Mouse (Mus musculus) limb, embryonic 11.5 days (tissue): ENCODE results near the gene Inca1. TPM values are rescaled to one million over a fixed set of nuclear protein-coding genes. Genes with fewer than 3 reads are reported as not detected.
A peak's percentile ranks its signal among the peaks of the same experiment; 100 is the strongest.

Experiments
- ATAC-seq: fragments of 200-750 bp; cut with Nextera tagmentation; 2 replicates; pipeline ENCODE4 v1.8.0; 2017; ENCODE audit warnings: low read depth; ENCODE audit not compliant: insufficient number of reproducible peaks, low FRiP score, low TSS enrichment
- DNase-seq: peaks from one replicate; pipeline ENCODE4 v3.0.0-alpha.2; 2015; ENCODE audit warnings: low spot score
- H3K27ac ChIP-seq: fragments of 300-500 bp; sonication (generic); replicated peaks from 2 replicates; pipeline ENCODE4 v1.5.1; 2014; ENCODE audit warnings: low read depth, mild to moderate bottlenecking, low read length
- H3K27me3 ChIP-seq: fragments of 300-500 bp; sonication (generic); 2 replicates; pipeline ENCODE4 v1.6.1; 2014; ENCODE audit warnings: mild to moderate bottlenecking, low read length, mixed read lengths; ENCODE audit not compliant: control insufficient read depth, insufficient read depth
- H3K36me3 ChIP-seq: fragments of 300-500 bp; sonication (generic); 2 replicates; pipeline ENCODE4 v1.6.1; 2014; ENCODE audit warnings: mild to moderate bottlenecking, low read length, moderate library complexity, mixed read lengths; ENCODE audit not compliant: control insufficient read depth, insufficient read depth
- H3K4me1 ChIP-seq: fragments of 300-500 bp; sonication (generic); 2 replicates; pipeline ENCODE4 v1.6.1; 2014; ENCODE audit warnings: low read length, mixed read lengths; ENCODE audit not compliant: control insufficient read depth, insufficient read depth
- H3K4me2 ChIP-seq: fragments of 300-500 bp; sonication (generic); 2 replicates; pipeline ENCODE4 v1.6.1; 2014; ENCODE audit warnings: low read depth, mild to moderate bottlenecking, moderate library complexity; ENCODE audit not compliant: severe bottlenecking
- H3K4me3 ChIP-seq: fragments of 300-500 bp; sonication (generic); 2 replicates; pipeline ENCODE4 v1.5.1; 2014; ENCODE audit warnings: low read depth, low read length
- H3K9ac ChIP-seq: fragments of 300-500 bp; sonication (generic); 2 replicates; pipeline ENCODE4 v1.6.1; 2014; ENCODE audit warnings: mild to moderate bottlenecking, low read length
- H3K9me3 ChIP-seq: fragments of 300-500 bp; sonication (generic); 2 replicates; pipeline ENCODE4 v1.6.1; 2016; ENCODE audit warnings: low read length; ENCODE audit not compliant: control insufficient read depth
- WGBS: fragments of 180-500 bp; shearing (Covaris S2); extraction: QIAGEN DNeasy Blood & Tissue Kit; methylation state at CpG from one replicate; pipeline ENCODE4 v1.1.7; 2014; 5-methylcytosine and 5-hydroxymethylcytosine counted together
- polyA plus RNA-seq: library from polyadenylated mRNA; unstranded; fragments of >200 nt; fragmentation: Nextera tagmentation; extraction: Ambion mirVana; gene quantifications from 2 replicates; pipeline ENCODE4 v1.2.1, GENCODE M21; 2014

Inca1 gene
- polyA plus RNA-seq, 1 experiment from 2014 or later: 0.96 TPM

DNA sequence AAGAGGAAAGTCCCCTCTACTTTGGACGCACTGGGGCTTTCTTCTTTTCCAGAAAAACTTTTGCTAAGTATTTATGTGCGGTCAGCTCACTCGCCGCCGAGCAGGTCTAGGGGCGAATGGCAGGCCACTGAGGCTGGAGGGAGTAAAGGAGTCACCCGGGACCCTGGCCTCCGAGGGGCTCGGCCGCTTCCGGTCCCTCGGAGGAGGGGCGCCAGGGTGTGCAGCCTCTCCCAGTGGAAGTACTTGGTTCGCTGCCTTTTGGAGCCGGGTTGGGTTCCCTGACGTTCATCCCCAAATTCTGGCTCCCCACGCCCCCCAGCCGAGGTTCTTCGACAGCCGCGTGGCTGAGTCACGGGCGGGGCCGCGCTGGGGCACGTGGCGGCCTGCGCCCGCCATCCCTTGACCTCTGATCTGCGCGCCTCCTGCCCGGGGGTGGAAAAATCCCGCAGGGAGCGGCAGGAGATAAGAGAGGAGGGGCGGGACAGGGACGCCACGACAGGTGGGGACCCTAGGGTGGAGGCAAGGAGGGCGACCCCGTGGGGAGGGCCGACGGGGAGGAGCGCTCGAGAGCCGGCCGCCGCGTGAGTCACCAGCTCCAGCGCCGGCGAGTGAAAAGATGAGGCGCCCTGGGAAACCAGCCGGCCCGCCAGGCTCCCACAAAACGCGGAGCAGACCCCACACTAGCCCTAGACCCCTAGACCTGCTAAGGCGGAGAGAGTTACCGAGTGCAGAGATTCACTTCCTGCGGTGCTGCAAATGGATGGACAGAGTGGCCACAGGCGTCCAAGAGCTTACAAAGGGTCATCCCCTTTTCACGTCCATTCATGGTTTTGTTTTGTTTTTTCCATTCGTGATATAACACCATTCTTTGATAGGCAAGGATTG lies 44.1 kb downstream of the Inca1 start:
- peaks cover 34% of the 10 kb centered on the region for H3K4me1 ChIP-seq
- H3K9me3 ChIP-seq: no peaks in the 10 kb centered on the region
- WGBS: under 1% methylated on average over 61 of the region's 61 CpGs

DNA sequence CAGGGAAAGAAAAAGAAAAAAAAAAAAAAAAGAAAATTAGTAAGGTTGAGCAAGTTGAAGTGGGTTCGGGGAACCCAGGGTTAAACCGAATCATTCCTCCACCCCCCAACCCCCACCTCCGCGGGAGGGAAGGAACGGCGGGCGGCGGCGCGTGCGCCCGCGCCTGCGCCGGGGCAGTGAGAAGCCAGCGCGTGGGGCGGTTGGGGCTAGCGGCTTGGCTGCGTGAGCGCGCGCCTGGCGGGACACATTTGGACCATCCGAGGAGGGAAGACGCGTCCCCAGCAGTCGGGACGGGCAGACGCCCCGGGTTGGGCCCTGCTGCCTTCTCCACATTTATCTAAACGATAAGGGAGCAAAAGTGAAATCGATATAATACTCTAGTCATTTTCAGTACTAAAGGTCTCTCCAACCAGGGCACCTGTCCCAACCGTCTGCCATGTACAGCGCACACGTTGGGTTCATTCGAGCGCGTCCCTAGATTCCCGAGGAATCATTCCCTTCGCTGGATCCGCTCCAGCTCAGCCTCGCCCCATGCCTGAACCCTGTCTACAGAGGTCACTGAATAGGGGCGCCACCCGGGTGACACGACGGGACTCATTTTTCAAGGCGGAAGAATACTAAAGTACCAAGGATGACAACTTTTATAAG lies 44.9 kb downstream of the Inca1 start:
- peaks cover 17% of the 10 kb centered on the region for H3K36me3 ChIP-seq
- DNase-seq (peak; percentile 87), ATAC-seq (peak; percentile 32; the same call in 1 of the 2 replicates)
- peak overlapping the region; percentile 96 for H3K4me2 ChIP-seq
- H3K4me1 ChIP-seq: peaks cover 36% of the 10 kb centered on the region
- peak overlapping the region; percentile 97 for H3K27ac ChIP-seq
- H3K9me3 ChIP-seq: no peaks in the 10 kb centered on the region
- no peaks in the 10 kb centered on the region for H3K27me3 ChIP-seq
- WGBS: under 1% methylated on average over 48 of the region's 48 CpGs
- H3K4me3 ChIP-seq: peak overlapping the region; percentile 100
- peak overlapping the region; percentile 98 for H3K9ac ChIP-seq

More for the DNA sequence above, 44.1 kb downstream of the Inca1 start:
- Histone ChIP-seq H3K27ac (peak overlapping the region; percentile 97), H3K4me3 (peak overlapping the region; percentile 100), H3K36me3 (peaks cover 15% of the 10 kb centered on the region), H3K4me2 (peak overlapping the region; percentile 96), H3K9ac (peak overlapping the region; percentile 98), H3K27me3 (no peaks in the 10 kb centered on the region)
- DNase-seq (peak; percentile 79), ATAC-seq (peak; percentile 13; the same call in 1 of the 2 replicates)

DNA sequence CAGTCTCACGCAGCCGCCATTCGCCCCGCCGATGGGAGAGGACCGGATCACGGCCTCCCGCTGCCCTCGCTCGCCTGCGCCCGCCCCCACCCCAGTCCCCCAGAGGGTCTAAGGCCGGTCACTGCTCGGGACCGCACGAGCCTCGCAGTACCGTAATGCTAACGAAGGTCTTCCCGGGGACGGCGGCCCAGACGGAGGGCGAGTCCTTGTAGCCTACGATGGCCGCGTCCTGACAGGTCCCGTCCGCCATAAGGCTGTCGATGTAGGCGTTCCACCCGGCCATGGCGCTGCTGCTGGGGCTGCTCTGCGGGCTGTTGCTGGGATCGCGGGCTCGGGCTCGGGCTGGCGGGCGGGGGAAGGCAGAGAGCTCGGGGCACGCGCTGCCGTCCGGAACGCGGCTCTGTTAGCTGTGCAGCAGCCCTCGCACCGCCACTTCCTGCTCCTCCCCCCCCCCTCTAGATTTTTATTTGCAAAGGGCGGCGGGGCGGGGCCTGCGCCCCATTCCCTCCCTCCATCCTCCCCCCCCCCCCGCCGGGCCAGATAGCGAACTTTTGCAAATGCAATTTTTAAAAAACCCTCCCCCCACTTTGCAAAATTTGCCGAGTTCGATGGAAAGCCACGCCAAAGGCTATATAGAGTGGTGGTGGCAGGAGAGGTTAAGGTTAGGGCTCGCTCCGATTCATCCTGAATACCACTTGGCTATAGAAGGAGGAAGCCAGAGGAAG lies 45.6 kb downstream of the Inca1 start, which contains the start of gene Pfn1:
TSS of gene Pfn1 (minus strand) at position 447 of the 725 bp plus-strand sequence.
- no peaks in the 10 kb centered on the region for H3K9me3 ChIP-seq
- under 1% methylated on average over 54 of the region's 61 CpGs for WGBS
- peak within 1 kb of the TSS; percentile 98 for H3K9ac ChIP-seq
- H3K4me1 ChIP-seq: peaks cover 36% of the 10 kb centered on the region
- H3K4me2 ChIP-seq: peak within 1 kb of the TSS; percentile 96
- H3K27me3 ChIP-seq: no peaks in the 10 kb centered on the region
- H3K4me3 ChIP-seq: peak within 1 kb of the TSS; percentile 100
- H3K27ac ChIP-seq: peak within 1 kb of the TSS; percentile 97
- H3K36me3 ChIP-seq: peaks cover 20% of the 10 kb centered on the region
- ATAC-seq (peak; percentile 11; the same call in 1 of the 2 replicates), DNase-seq (peak; percentile 83)

DNA sequence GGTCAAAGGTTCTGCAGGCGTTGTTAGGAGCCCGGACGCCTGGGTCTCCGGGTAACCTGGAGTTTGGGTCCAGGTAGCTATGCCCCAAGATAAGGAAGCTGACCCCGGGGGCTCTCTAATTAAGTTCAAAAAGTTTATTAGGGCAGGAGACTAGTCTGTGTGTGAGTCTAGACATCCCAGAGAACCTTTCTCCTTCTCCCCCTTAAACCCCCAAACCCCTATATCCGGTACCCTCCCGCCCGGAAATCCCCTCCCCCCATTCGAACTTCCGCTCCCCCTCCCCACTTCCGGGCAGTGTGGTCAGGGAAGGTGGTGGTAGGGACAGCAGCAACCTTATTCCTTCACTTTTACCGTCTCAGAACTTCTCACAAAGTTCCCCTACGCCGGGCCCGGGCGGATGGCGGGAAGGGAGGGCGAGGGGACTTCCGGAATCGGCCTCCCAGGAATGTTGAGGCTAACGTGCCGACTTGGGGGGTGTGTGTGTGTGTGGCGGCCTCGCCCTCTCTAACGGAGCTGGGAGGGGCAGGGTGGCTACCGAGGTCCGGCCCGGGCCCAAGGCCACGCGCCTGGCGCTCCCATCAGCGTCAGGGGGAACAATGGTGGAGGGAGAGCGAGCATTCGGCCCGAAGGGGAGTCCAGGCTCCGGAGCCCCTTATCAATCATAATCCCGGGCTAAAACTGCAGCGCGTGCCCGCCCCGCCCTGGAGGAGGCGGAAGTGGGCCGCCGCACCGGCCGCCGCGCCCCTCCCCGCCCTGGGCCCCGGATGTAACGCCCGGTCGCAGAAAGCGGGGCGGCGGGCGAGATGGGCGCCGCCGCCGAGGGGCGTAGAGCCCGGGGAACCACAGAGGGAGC lies 46.4 kb downstream of the Inca1 start:
- Histone ChIP-seq H3K4me1 (peaks cover 41% of the 10 kb centered on the region), H3K4me3 (peak overlapping the region; percentile 100), H3K9ac (peak overlapping the region; percentile 98), H3K36me3 (peaks cover 28% of the 10 kb centered on the region), H3K27ac (peak overlapping the region; percentile 97), H3K4me2 (peak overlapping the region; percentile 96), H3K27me3 (no peaks in the 10 kb centered on the region), H3K9me3 (no peaks in the 10 kb centered on the region)
- DNase-seq: peak; percentile 84
- peak; percentile 33 for ATAC-seq
- WGBS: under 1% methylated on average over 52 of the region's 63 CpGs

DNA sequence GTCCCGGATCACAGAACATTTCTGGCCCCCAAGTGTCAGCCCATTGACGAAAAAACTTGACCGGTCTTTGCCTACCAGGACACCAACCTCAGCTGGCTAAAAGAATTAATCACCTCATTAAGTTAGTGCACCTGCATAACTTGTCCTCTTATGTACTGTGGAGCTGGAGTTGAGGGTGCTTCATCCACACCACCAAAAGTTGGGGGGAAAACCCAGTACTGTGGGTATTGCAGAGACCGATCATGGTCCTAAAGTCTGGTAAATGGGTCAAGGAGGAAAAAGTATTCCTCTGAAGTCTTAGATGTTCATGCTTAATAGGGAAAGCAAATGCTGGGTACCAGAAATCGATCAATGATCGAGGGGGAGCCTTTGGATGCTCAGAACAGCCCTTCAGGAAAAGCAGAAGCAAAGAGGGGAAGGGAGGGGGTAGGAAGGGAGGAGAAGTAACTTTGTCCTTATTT lies 47.0 kb downstream of the Inca1 start:
- H3K9me3 ChIP-seq: no peaks in the 10 kb centered on the region
- H3K4me3 ChIP-seq: peak overlapping the region; percentile 100
- H3K27me3 ChIP-seq: no peaks in the 10 kb centered on the region
- peaks cover 44% of the 10 kb centered on the region for H3K4me1 ChIP-seq
- H3K4me2 ChIP-seq: peak overlapping the region; percentile 96
- DNase-seq (no peak), ATAC-seq (no peak)
- peak overlapping the region; percentile 98 for H3K9ac ChIP-seq
- peaks cover 28% of the 10 kb centered on the region for H3K36me3 ChIP-seq
- H3K27ac ChIP-seq: peak overlapping the region; percentile 97
- 53% methylated on average over 6 of the region's 6 CpGs for WGBS

DNA sequence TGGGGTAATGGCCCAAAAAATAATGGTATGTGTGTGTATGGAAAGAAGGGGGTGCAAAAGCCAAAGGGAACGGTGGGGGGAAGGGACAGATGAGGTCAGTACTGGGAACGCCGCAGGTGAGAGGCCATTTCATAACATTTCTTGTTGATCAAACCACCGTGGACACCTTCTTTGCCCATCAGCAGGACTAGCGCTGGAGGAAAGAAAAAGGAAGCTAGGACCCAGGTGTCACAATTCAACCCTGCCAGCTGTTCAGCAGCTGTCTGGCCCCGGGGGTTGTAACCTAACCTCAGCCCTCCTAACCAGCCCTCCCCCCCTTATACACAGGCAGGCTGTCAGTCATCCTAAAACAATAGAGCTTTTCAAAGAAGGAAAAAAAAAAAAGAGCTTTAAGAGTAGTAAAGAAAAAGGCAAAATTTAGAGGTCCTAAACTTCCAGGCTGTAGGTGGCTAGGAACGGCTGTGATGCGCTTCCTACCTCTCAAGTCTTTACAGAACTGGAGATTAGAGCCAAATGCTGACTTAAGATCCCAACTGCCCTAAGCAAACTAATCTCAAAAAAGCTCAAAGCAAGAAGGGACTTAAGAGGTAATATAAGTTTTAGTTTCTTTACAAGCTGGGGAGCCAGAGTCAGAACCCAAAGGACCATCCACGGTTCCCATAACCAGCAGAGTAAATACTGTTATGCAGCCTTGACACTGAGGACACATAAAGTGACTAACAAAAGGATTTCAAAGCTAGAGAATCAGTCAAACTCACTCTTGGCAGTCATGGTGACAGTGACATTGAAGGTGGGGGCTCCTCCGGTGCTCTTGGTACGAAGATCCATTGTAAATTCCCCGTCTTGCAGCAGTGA lies 47.7 kb downstream of the Inca1 start:
- ATAC-seq: no peak
- 62% methylated on average over 12 of the region's 12 CpGs for WGBS
- peaks cover 28% of the 10 kb centered on the region for H3K36me3 ChIP-seq
- H3K4me1 ChIP-seq: peaks cover 38% of the 10 kb centered on the region
- no peaks in the 10 kb centered on the region for H3K27me3 ChIP-seq
- DNase-seq: peak; percentile 61
- peak overlapping the region; percentile 98; the same call in 1 of the 2 replicates for H3K9ac ChIP-seq
- H3K9me3 ChIP-seq: no peaks in the 10 kb centered on the region
- peak overlapping the region; percentile 100 for H3K4me3 ChIP-seq
- H3K4me2 ChIP-seq: peak overlapping the region; percentile 96
- H3K27ac ChIP-seq: peak overlapping the region; percentile 97; the same call in 1 of the 2 replicates

DNA sequence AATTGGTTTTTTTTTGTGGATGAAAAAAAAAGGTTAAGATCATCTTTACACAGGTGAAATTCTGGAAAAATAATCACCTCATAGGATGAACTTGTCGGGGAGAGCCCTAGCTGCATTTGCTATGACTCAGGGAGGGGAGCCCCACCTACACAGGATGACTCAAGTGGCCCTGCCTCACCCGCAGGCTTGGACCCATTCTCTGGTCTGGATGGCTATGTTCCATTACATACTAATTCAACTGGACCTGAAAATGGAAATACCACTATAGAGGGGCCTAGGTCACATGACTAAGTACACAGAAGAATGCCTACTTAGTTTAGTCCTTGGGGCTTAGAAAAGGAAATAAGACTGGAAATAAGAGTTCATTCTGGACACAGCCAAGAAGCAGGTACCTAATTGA lies 48.6 kb downstream of the Inca1 start:
- WGBS: 77% methylated on average over 2 of the region's 2 CpGs
- peak overlapping the region; percentile 1; the same call in 1 of the 2 replicates for H3K4me2 ChIP-seq
- no peak overlapping the region for H3K27ac ChIP-seq
- peaks cover 32% of the 10 kb centered on the region for H3K4me1 ChIP-seq
- H3K9me3 ChIP-seq: no peaks in the 10 kb centered on the region
- H3K27me3 ChIP-seq: no peaks in the 10 kb centered on the region
- DNase-seq: no peak
- ATAC-seq: no peak
- peaks cover 28% of the 10 kb centered on the region for H3K36me3 ChIP-seq
- H3K9ac ChIP-seq: no peak overlapping the region
- H3K4me3 ChIP-seq: peak overlapping the region; percentile 6
